Mouse (Mus musculus) forebrain, embryonic 12.5 days (tissue): Measurements from ENCODE around the gene Wnt1. TPM values are rescaled to one million over a fixed set of nuclear protein-coding genes. Genes with fewer than 3 reads are reported as not detected.
"Not testable (repeated sequence)": the region's sequence is repeated elsewhere in the genome, so short reads cannot be mapped to it uniquely, and the experiment has no call there.

ENCODE experiments used
- ATAC-seq: fragments of 200-750 bp; cut with Nextera tagmentation; 2 replicates; pipeline ENCODE4 v1.8.0; 2017; ENCODE audit warnings: moderate TSS enrichment; ENCODE audit not compliant: low FRiP score
- H3K27ac ChIP-seq: fragments of 300-500 bp; sonication (generic); 2 replicates; pipeline ENCODE4 v1.5.1; 2016; ENCODE audit warnings: mild to moderate bottlenecking
- H3K27me3 ChIP-seq: fragments of 300-500 bp; sonication (generic); 2 replicates; pipeline ENCODE4 v1.6.1; 2016; ENCODE audit warnings: mild to moderate bottlenecking
- H3K36me3 ChIP-seq: fragments of 300-500 bp; sonication (generic); replicated peaks from 2 replicates; pipeline ENCODE4 v1.6.1; 2016; ENCODE audit warnings: mild to moderate bottlenecking
- H3K4me1 ChIP-seq: fragments of 300-500 bp; sonication (generic); 2 replicates; pipeline ENCODE4 v1.6.1; 2016
- H3K4me2 ChIP-seq: fragments of 300-500 bp; sonication (generic); 2 replicates; pipeline ENCODE4 v1.6.1; 2016; ENCODE audit warnings: mild to moderate bottlenecking, moderate library complexity
- H3K4me3 ChIP-seq: fragments of 300-500 bp; sonication (generic); replicated peaks from 2 replicates; pipeline ENCODE4 v1.5.1; 2016; ENCODE audit warnings: mild to moderate bottlenecking
- H3K9ac ChIP-seq: fragments of 300-500 bp; sonication (generic); 2 replicates; pipeline ENCODE4 v1.6.1; 2016; ENCODE audit warnings: mild to moderate bottlenecking
- H3K9me3 ChIP-seq: fragments of 300-500 bp; sonication (generic); 2 replicates; pipeline ENCODE4 v1.6.1; 2016
- WGBS: fragments of 180-500 bp; shearing (Covaris S2); methylation state at CpG from one replicate; pipeline ENCODE4 v1.1.7; 2016; 5-methylcytosine and 5-hydroxymethylcytosine counted together
- polyA plus RNA-seq: library from polyadenylated mRNA; unstranded; fragments of >200 nt; fragmentation: Nextera tagmentation; extraction: Ambion mirVana; gene quantifications from 2 replicates; pipeline ENCODE4 v1.2.1, GENCODE M21; 2016

The Wnt1 gene
- polyA plus RNA-seq = 0.18 and 0.61 TPM in 2 replicates

- Histone ChIP-seq H3K4me3 (peak within 1 kb of the TSS; percentile 16; the same call in 1 of the 2 replicates), H3K9ac (no peak within 1 kb of the TSS), H3K36me3 (no peaks in the 10 kb centered on the region), H3K27ac (no peak within 1 kb of the TSS), H3K27me3 (peaks cover 100% of the 10 kb centered on the region), H3K4me2 (peak within 1 kb of the TSS; percentile 19; the same call in 1 of the 2 replicates), H3K4me1 (peaks cover 37% of the 10 kb centered on the region), H3K9me3 (0 out of 2 replicates have a peak, but pooled peaks cover 5% of the 10 kb centered on the region)
- ATAC-seq = 0 out of 2 replicates have a peak, but pooled peaks have one; percentile 41
- 2% methylated on average over 51 of the region's 51 CpGs for WGBS
Measured at GRCm38 (mm10) chr15:98789661-98790535, at the start of gene Wnt1. Gene Wnt1 (plus strand): TSS chr15:98789857.

DNA sequence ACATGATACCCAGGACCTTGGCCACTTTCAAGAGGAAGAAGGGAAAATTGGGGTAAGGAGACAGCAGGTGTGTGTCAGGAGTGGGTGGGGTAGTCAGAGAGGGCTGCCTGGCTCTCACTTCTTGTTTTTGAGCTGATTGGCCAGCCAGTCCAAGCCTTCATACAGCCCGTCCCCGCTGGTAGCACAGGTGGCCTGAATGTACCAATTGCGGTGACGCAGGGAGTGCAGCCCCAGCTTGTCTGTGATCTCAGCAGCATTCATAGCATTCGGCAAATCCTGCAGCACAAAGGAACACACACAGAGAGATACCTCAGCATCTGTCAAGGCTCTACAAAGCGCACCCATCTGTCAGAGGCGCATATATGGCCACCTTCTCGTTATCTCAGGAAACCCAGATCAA is 49.4 kb upstream of the Wnt1 start:
- Histone ChIP-seq H3K9ac (no peak overlapping the region), H3K9me3 (no peaks in the 10 kb centered on the region), H3K36me3 (peaks cover 74% of the 10 kb centered on the region), H3K27me3 (no peaks in the 10 kb centered on the region), H3K4me3 (no peak overlapping the region), H3K4me1 (no peaks in the 10 kb centered on the region), H3K4me2 (no peak overlapping the region), H3K27ac (no peak overlapping the region)
- 84% methylated on average over 8 of the region's 8 CpGs for WGBS
- no peak for ATAC-seq

DNA sequence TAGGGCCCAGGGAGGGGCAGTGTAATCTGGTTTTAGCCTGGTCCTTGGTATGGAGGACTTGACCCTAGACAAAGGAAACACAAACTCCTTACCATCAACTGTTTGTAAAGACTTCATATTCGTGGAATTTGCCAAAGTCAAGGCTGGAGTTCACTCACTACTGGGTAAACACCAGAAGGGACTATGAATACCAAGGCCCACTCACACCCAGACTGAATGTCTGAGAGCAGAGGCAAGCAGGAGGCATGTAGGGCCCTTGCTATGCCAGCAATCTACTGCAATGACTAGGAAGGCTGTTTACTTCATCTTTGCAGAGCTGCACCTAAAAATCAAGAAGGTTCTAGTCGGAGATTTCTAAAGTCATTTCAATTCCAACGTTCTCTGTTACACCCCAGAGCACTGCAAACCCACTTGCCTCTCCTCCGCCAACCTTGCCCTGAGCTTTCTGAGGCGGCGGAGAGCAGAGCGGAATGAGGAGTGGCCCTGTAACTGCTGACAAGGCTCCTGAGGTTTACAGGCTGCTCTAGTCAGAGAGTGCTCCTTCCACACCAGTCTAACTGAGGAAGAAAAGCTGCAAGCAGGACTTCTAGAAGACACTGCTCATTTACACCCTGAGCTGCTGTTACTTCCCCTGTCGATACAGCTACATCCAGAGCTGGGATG is 46.8 kb upstream of the Wnt1 start:
- Histone ChIP-seq H3K9me3 (no peaks in the 10 kb centered on the region), H3K9ac (no peak overlapping the region), H3K4me2 (no peak overlapping the region), H3K4me3 (no peak overlapping the region), H3K27me3 (no peaks in the 10 kb centered on the region), H3K27ac (no peak overlapping the region), H3K36me3 (peaks cover 47% of the 10 kb centered on the region), H3K4me1 (no peaks in the 10 kb centered on the region)
- no peak for ATAC-seq
- 87% methylated on average over 8 of the region's 8 CpGs for WGBS

- 95% methylated on average over 3 of the region's 3 CpGs for WGBS
- not testable (repeated sequence) for H3K9me3 ChIP-seq, H3K4me3 ChIP-seq, H3K4me1 ChIP-seq, H3K9ac ChIP-seq, H3K4me2 ChIP-seq, H3K27ac ChIP-seq, ATAC-seq, H3K27me3 ChIP-seq
- peaks cover 39% of the 10 kb centered on the region for H3K36me3 ChIP-seq
Measured at GRCm38 (mm10) chr15:98743863-98744262, 45.8 kb upstream of the Wnt1 start.

DNA sequence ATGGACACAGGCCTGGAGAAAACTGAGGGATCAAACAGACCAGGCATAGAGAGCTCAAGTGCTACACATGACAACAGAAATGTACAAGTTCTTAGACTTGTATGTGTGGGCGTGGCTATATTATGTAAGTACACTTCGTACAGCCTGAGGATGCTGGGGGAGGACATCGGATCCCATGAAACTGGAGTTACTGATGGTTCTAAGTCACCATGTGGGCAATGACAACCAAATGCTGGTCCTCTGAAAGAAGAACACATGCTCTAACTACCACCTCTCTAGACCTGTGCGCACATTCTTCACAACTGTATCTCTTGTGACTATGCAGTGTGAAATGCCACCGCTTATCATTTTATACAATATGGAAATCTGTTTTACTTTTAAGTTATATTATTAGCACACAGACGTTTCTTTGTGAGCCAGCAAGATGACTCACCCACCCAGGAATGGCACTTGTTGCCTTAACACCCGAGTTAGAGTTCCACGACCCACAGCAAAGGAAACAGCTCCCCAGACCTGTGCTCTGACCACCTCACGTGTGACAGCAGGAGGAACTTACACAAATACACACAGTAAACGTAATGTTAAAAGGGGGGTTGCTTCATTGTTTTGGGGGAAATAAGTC is 43.2 kb upstream of the Wnt1 start:
- no peak overlapping the region for H3K9ac ChIP-seq
- no peak overlapping the region for H3K4me3 ChIP-seq
- H3K9me3 ChIP-seq = no peaks in the 10 kb centered on the region
- no peaks in the 10 kb centered on the region for H3K4me1 ChIP-seq
- no peak overlapping the region for H3K27ac ChIP-seq
- ATAC-seq = no peak
- no peaks in the 10 kb centered on the region for H3K27me3 ChIP-seq
- no peak overlapping the region for H3K4me2 ChIP-seq
- WGBS = 93% methylated on average over 10 of the region's 10 CpGs
- H3K36me3 ChIP-seq = peaks cover 18% of the 10 kb centered on the region; the same call in 1 of the 2 replicates

- Histone ChIP-seq H3K4me3 (no peak overlapping the region), H3K9ac (no peak overlapping the region), H3K27me3 (no peaks in the 10 kb centered on the region), H3K9me3 (no peaks in the 10 kb centered on the region), H3K27ac (no peak overlapping the region), H3K36me3 (peaks cover 11% of the 10 kb centered on the region; the same call in 1 of the 2 replicates), H3K4me1 (no peaks in the 10 kb centered on the region), H3K4me2 (no peak overlapping the region)
- 90% methylated on average over 6 of the region's 6 CpGs for WGBS
- no peak for ATAC-seq
Measured at GRCm38 (mm10) chr15:98747296-98747695, 42.4 kb upstream of the Wnt1 start.

GRCm38 (mm10) chr15:98749093-98749492 is 40.6 kb upstream of the Wnt1 start:
- 89% methylated on average over 2 of the region's 2 CpGs for WGBS
- no peaks in the 10 kb centered on the region for H3K27me3 ChIP-seq
- H3K36me3 ChIP-seq = peaks cover 5% of the 10 kb centered on the region; the same call in 1 of the 2 replicates
- no peak overlapping the region for H3K4me2 ChIP-seq
- H3K27ac ChIP-seq = no peak overlapping the region
- no peak overlapping the region for H3K9ac ChIP-seq
- no peak for ATAC-seq
- peaks cover 6% of the 10 kb centered on the region; the same call in 1 of the 2 replicates for H3K4me1 ChIP-seq
- no peaks in the 10 kb centered on the region for H3K9me3 ChIP-seq
- no peak overlapping the region for H3K4me3 ChIP-seq

DNA sequence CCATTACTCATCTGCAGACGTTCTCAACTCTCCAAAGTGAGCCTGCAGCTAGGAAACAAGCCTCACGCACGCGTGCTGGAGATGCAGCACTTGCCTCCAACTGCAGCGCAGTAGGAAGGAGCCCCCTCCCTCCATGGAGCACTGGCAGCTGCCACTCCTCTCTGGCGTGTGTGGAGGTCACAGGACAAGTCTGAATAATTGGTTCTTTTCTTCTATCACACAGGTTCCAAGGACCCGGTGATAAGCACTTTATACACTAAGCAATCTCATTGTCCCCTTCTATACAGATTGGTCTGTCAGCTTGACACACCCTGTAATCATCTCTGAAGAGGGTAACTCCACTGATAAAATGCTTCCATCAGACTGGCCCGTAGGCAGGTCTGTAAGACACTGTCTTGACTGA is 36.6 kb upstream of the Wnt1 start:
- Histone ChIP-seq H3K9ac (no peak overlapping the region), H3K36me3 (peaks cover 15% of the 10 kb centered on the region; the same call in 1 of the 2 replicates), H3K9me3 (no peaks in the 10 kb centered on the region), H3K27me3 (no peaks in the 10 kb centered on the region), H3K4me2 (no peak overlapping the region), H3K4me1 (peaks cover 9% of the 10 kb centered on the region; the same call in 1 of the 2 replicates), H3K4me3 (no peak overlapping the region), H3K27ac (no peak overlapping the region)
- ATAC-seq = no peak
- WGBS = 62% methylated on average over 8 of the region's 8 CpGs

- Histone ChIP-seq H3K9me3 (no peaks in the 10 kb centered on the region), H3K27me3 (no peaks in the 10 kb centered on the region), H3K27ac (no peak overlapping the region), H3K36me3 (peaks cover 26% of the 10 kb centered on the region), H3K4me1 (peaks cover 9% of the 10 kb centered on the region; the same call in 1 of the 2 replicates), H3K9ac (no peak overlapping the region), H3K4me3 (no peak overlapping the region), H3K4me2 (no peak overlapping the region)
- 90% methylated on average over 2 of the region's 2 CpGs for WGBS
- no peak for ATAC-seq
Measured at GRCm38 (mm10) chr15:98754125-98754524, 35.5 kb upstream of the Wnt1 start.

DNA sequence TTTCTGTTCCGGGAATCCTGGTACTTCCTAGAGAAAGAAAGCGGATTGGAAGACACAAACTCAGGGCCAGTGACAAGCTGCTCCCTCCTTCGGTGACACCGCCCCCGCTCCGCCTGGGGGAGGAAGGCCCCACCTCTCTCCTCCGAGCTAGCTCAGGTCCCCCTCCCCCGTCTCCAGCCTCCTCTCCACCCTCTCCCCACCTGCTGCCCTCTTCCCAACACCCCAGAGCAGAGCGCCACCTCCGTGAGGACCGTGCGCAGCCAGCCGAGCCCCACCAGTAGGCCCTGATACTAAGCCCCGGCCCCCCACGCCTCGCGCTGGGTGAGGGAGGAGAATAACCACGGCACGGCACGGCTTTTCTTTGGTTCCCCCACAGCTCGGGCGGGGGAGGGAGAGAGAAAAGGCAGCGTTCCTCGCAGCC is 27.4 kb upstream of the Wnt1 start:
- Histone ChIP-seq H3K4me2 (peak overlapping the region; percentile 85), H3K27ac (peak overlapping the region; percentile 91), H3K4me3 (peak overlapping the region; percentile 98), H3K36me3 (peaks cover 35% of the 10 kb centered on the region), H3K9ac (peak overlapping the region; percentile 96), H3K9me3 (no peaks in the 10 kb centered on the region), H3K4me1 (peaks cover 25% of the 10 kb centered on the region), H3K27me3 (peaks cover 31% of the 10 kb centered on the region)
- ATAC-seq = peak; percentile 70
- under 1% methylated on average over 22 of the region's 24 CpGs for WGBS

GRCm38 (mm10) chr15:98762670-98763529 is 26.8 kb upstream of the Wnt1 start, which contains the start of gene Arf3:
Gene Arf3 (minus strand): TSS chr15:98763214.
- H3K4me1 ChIP-seq = peaks cover 25% of the 10 kb centered on the region
- H3K4me2 ChIP-seq = peak within 1 kb of the TSS; percentile 85
- peaks cover 31% of the 10 kb centered on the region for H3K36me3 ChIP-seq
- peak within 1 kb of the TSS; percentile 98 for H3K4me3 ChIP-seq
- H3K27me3 ChIP-seq = peaks cover 34% of the 10 kb centered on the region
- ATAC-seq = peak; percentile 95
- peak within 1 kb of the TSS; percentile 96 for H3K9ac ChIP-seq
- under 1% methylated on average over 71 of the region's 76 CpGs for WGBS
- H3K9me3 ChIP-seq = no peaks in the 10 kb centered on the region
- peak within 1 kb of the TSS; percentile 91 for H3K27ac ChIP-seq
